Comparison of ENCODE assay signal across 26 mouse cellular contexts in genomic region chr19:38704742-38705141, GRCm38 (mm10).
A peak's percentile ranks its signal among the peaks of the same experiment; 100 is the strongest.
DNase-seq lines count a peak whose midpoint lies in the region; ATAC-seq lines count a peak whose summit lies in the region.
"Had no signal": no experiment of that assay in that cellular context is flagged by ENCODE, and none has a peak within 500 bp of the region (broad histone marks: within the 10 kb centered on the region; RNA-seq: fewer than 3 reads in every experiment).

No protein-coding gene starts in this region.

- no peak for DNase-seq in kidney, postnatal 36 days
- peak; percentile 33 for DNase-seq in midbrain, embryonic 11.5 days (ENCODE audit: low spot score, missing footprints)
- no peak for DNase-seq in midbrain, embryonic 10.5 days (ENCODE audit: low spot score)
- peak; percentile 71 for DNase-seq in mesoderm, embryonic 11.5 days (ENCODE audit: low read depth, low spot score)
- no peak for DNase-seq in neural tube, embryonic 10.5 days (ENCODE audit: extremely low spot score, low spot score)
- DNase-seq: adrenal gland, postnatal 10 days; adrenal gland, postnatal 36 days; B cell, adult 2 months; cerebellum, adult 18-20 months; cerebellum, adult 9-10 months; cerebellum, postnatal 14 days; gastrocnemius, postnatal 25 days; heart, adult 2 months had no signal

- peak; percentile 79; the same call in 1 of the 2 replicates for ATAC-seq in kidney, embryonic 14.5 days (ENCODE audit: low FRiP score, low TSS enrichment)
- ATAC-seq in midbrain, embryonic 11.5 days (ENCODE audit: low FRiP score), result no peak
- ATAC-seq: forebrain, embryonic 15.5 days; Patski had no signal

- H3K4me2 ChIP-seq in kidney, embryonic 14.5 days (replicated peaks; ENCODE audit: low read depth, low read length), result no peak overlapping the region
- no peak overlapping the region for H3K4me2 ChIP-seq in midbrain, embryonic 11.5 days
- H3K4me2 ChIP-seq: embryonic facial prominence, embryonic 13.5 days; forebrain, embryonic 12.5 days; forebrain, embryonic 15.5 days; heart, embryonic 13.5 days; hindbrain, embryonic 12.5 days; hindbrain, embryonic 15.5 days had no signal

- no peaks in the 10 kb centered on the region for H3K9me3 ChIP-seq in kidney, embryonic 14.5 days (ENCODE audit: control insufficient read depth, low read length)
- H3K9me3 ChIP-seq in midbrain, embryonic 11.5 days (ENCODE audit: control insufficient read depth, low read length), result no peaks in the 10 kb centered on the region
- no peaks in the 10 kb centered on the region for H3K9me3 ChIP-seq in midbrain, embryonic 10.5 days (replicated peaks)
- H3K9me3 ChIP-seq: embryonic facial prominence, embryonic 10.5 days; embryonic facial prominence, embryonic 13.5 days; forebrain, embryonic 12.5 days; forebrain, embryonic 15.5 days; G1E; heart, embryonic 10.5 days; heart, embryonic 13.5 days; hindbrain, embryonic 12.5 days; hindbrain, embryonic 15.5 days had no signal

- WGBS in kidney, embryonic 14.5 days, result 25% methylated on average over 3 of the region's 3 CpGs
- WGBS in midbrain, embryonic 11.5 days, result 80% methylated on average over 3 of the region's 3 CpGs
- WGBS in midbrain, embryonic 10.5 days, result 81% methylated on average over 3 of the region's 3 CpGs

- H3K27ac ChIP-seq in kidney, embryonic 14.5 days (ENCODE audit: low read depth, low read length), result no peak overlapping the region
- no peak overlapping the region for H3K27ac ChIP-seq in midbrain, embryonic 11.5 days (ENCODE audit: low read depth, low read length)
- H3K27ac ChIP-seq in midbrain, embryonic 10.5 days (replicated peaks), result no peak overlapping the region
- H3K27ac ChIP-seq: embryonic facial prominence, embryonic 10.5 days; embryonic facial prominence, embryonic 13.5 days; forebrain, embryonic 12.5 days; forebrain, embryonic 15.5 days; heart, adult 2 months; heart, embryonic 10.5 days; heart, embryonic 13.5 days; hindbrain, embryonic 12.5 days; hindbrain, embryonic 15.5 days had no signal

- H3K9ac ChIP-seq in kidney, embryonic 14.5 days (ENCODE audit: low read depth, low read length), result no peak overlapping the region
- H3K9ac ChIP-seq in midbrain, embryonic 11.5 days (ENCODE audit: low read length), result no peak overlapping the region
- H3K9ac ChIP-seq: embryonic facial prominence, embryonic 13.5 days; forebrain, embryonic 12.5 days; forebrain, embryonic 15.5 days; heart, embryonic 13.5 days; hindbrain, embryonic 12.5 days; hindbrain, embryonic 15.5 days had no signal

- H3K36me3 ChIP-seq in kidney, embryonic 14.5 days (ENCODE audit: control insufficient read depth, insufficient read depth, low read length), result no peaks in the 10 kb centered on the region
- no peaks in the 10 kb centered on the region for H3K36me3 ChIP-seq in midbrain, embryonic 11.5 days (ENCODE audit: control insufficient read depth, insufficient read depth, low read length)
- H3K36me3 ChIP-seq in midbrain, embryonic 10.5 days, result no peaks in the 10 kb centered on the region
- H3K36me3 ChIP-seq: embryonic facial prominence, embryonic 10.5 days; embryonic facial prominence, embryonic 13.5 days; forebrain, embryonic 12.5 days; forebrain, embryonic 15.5 days; G1E; heart, embryonic 10.5 days; hindbrain, embryonic 12.5 days; hindbrain, embryonic 15.5 days had no signal

- no peaks in the 10 kb centered on the region for H3K27me3 ChIP-seq in kidney, embryonic 14.5 days (ENCODE audit: control insufficient read depth, insufficient read depth, low read length)
- no peaks in the 10 kb centered on the region for H3K27me3 ChIP-seq in midbrain, embryonic 11.5 days (ENCODE audit: control insufficient read depth, insufficient read depth, low read length)
- H3K27me3 ChIP-seq in midbrain, embryonic 10.5 days (ENCODE audit: low read depth, poor library complexity, severe bottlenecking), result no peaks in the 10 kb centered on the region
- H3K27me3 ChIP-seq: CH12.LX; embryonic facial prominence, embryonic 13.5 days; forebrain, embryonic 12.5 days; forebrain, embryonic 15.5 days; heart, embryonic 13.5 days; hindbrain, embryonic 12.5 days; hindbrain, embryonic 15.5 days; Patski had no signal

- H3K4me1 ChIP-seq in kidney, embryonic 14.5 days (ENCODE audit: control insufficient read depth, insufficient read depth, low read length), result no peaks in the 10 kb centered on the region
- no peaks in the 10 kb centered on the region for H3K4me1 ChIP-seq in midbrain, embryonic 11.5 days (ENCODE audit: control insufficient read depth, insufficient read depth, low read length)
- H3K4me1 ChIP-seq in midbrain, embryonic 10.5 days, result no peaks in the 10 kb centered on the region
- H3K4me1 ChIP-seq: embryonic facial prominence, embryonic 10.5 days; embryonic facial prominence, embryonic 13.5 days; forebrain, embryonic 12.5 days; forebrain, embryonic 15.5 days; heart, embryonic 10.5 days; heart, embryonic 13.5 days; hindbrain, embryonic 12.5 days; hindbrain, embryonic 15.5 days had no signal

- no peak overlapping the region for H3K4me3 ChIP-seq in kidney, embryonic 14.5 days (ENCODE audit: low read length)
- H3K4me3 ChIP-seq in midbrain, embryonic 11.5 days (ENCODE audit: low read depth, low read length), result no peak overlapping the region
- H3K4me3 ChIP-seq in midbrain, embryonic 10.5 days, result no peak overlapping the region
- H3K4me3 ChIP-seq: embryonic facial prominence, embryonic 10.5 days; embryonic facial prominence, embryonic 13.5 days; erythroblast, embryonic 14.5 days; forebrain, embryonic 12.5 days; forebrain, embryonic 15.5 days; heart, adult 2 months; heart, embryonic 10.5 days; heart, embryonic 13.5 days; hindbrain, embryonic 12.5 days; hindbrain, embryonic 15.5 days had no signal

Comparison
In these comparisons a context has a peak if more than half of its experiments do, and no peak if none do; other contexts are left out.
1. DNase-seq: peak in midbrain, embryonic 11.5 days (single experiment) and mesoderm, embryonic 11.5 days (single experiment); none in kidney, postnatal 36 days (0 of 2), midbrain, embryonic 10.5 days (single experiment) and neural tube, embryonic 10.5 days (single experiment).